Mouse (Mus musculus): Measurements from ENCODE around the gene Thtpa.

DNA sequence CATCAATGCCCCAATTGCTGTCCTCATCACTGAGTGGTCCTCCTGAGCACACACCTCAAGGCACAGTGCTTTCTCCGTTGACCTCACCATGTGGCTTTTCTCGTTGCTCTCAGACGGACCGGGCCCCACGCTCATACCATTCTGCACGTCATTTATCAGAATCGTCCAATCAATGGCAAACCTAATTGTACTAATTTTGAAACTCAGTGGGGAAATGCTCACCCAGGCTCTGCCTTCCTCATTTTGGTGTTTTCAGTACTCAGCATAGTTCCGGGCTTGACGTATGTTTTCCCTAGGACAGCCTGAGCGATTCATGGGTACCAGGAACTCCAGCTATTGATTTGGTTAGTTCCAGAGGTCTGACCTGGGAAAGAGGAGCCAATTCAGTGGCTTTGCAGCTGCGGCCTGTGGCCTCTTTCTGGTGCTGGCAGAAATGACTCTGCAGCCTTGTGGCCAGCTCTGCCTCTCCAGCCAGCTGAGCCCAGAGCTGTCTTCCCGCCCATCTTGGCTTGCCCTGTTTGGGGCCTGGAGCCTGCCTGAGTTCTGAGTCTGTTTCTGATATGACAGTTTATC is 52.3 kb downstream of the Thtpa start:
- no peak for TF ChIP-seq USF1 (IDR thresholded peaks at IDR 0.05; ENCODE audit: low read depth)
- TF ChIP-seq CTCF (IDR thresholded peaks at IDR 0.05; ENCODE audit: control insufficient read depth, insufficient read depth, insufficient read length), result no peak
- TF ChIP-seq MAX (IDR thresholded peaks at IDR 0.05), result no peak
- TF ChIP-seq MYOG (IDR thresholded peaks at IDR 0.05; ENCODE audit: control insufficient read depth, extremely low read depth, insufficient read length), result no peak
- TF ChIP-seq FOSL1 (IDR thresholded peaks at IDR 0.05; ENCODE audit: insufficient read depth, low read length, poor library complexity, severe bottlenecking), result no peak
- no peak for TF ChIP-seq MYOD1 (IDR thresholded peaks at IDR 0.05; ENCODE audit: control insufficient read depth, insufficient read length, low read depth)
